Mouse (Mus musculus) cerebellum, adult 2 months (tissue): ENCODE measurements around the gene C1rb. TPM values are rescaled to one million over a fixed set of nuclear protein-coding genes. Genes with fewer than 3 reads are reported as not detected.
A peak's percentile ranks its signal among the peaks of the same experiment; 100 is the strongest.
"Not testable (repeated sequence)": the region's sequence is repeated elsewhere in the genome, so short reads cannot be mapped to it uniquely, and the experiment has no call there.

Experiments used
- DNase-seq, 2 experiments: peaks; one replicate each; pipeline ENCODE4 v3.0.0; 2021
- H3K27ac ChIP-seq: fragments of 200-500 bp; 2 replicates; pipeline ENCODE4 v1.5.1; 2012; ENCODE audit warnings: low read length, control low read depth, inconsistent platforms; ENCODE audit not compliant: insufficient read depth
- H3K27me3 ChIP-seq: fragments of 200-500 bp; 2 replicates; pipeline ENCODE4 v1.6.1; 2012; ENCODE audit warnings: inconsistent platforms, mild to moderate bottlenecking, low read length, moderate library complexity; ENCODE audit not compliant: control insufficient read depth, insufficient read depth
- H3K4me1 ChIP-seq: fragments of 200-500 bp; 2 replicates; pipeline ENCODE4 v1.6.1; 2011; ENCODE audit warnings: low read length; ENCODE audit not compliant: control insufficient read depth, insufficient read depth
- H3K4me3 ChIP-seq: fragments of 200-500 bp; replicated peaks from 2 replicates; pipeline ENCODE3; 2011; ENCODE audit warnings: mild to moderate bottlenecking, low read depth, low read length, control low read depth; ENCODE audit not compliant: insufficient read depth
- CTCF ChIP-seq: fragments of 200-500 bp; IDR thresholded peaks from 2 replicates; pipeline ENCODE4 v1.5.1; 2011; ENCODE audit warnings: low read depth, mild to moderate bottlenecking, control low read depth, low read length, moderate library complexity, borderline replicate concordance; ENCODE audit not compliant: insufficient read depth
- POLR2A ChIP-seq: fragments of 200-500 bp; IDR thresholded peaks from 2 replicates; pipeline ENCODE4 v1.6.1; 2011; ENCODE audit warnings: low read length, control low read depth, borderline replicate concordance; ENCODE audit not compliant: insufficient read depth
- WGBS: fragments of 180-500 bp; shearing (Covaris S2); methylation state at CpG from one replicate; pipeline ENCODE4 v1.1.7; 2018; 5-methylcytosine and 5-hydroxymethylcytosine counted together
- polyA plus RNA-seq: library from polyadenylated mRNA; depleted of rRNA; stranded (reverse); fragments of >200 nt; gene quantifications from 2 replicates; pipeline ENCODE4 v1.2.3, GENCODE M21; 2012

C1rb gene
- polyA plus RNA-seq, 1 experiment: not detected

GRCm38 (mm10) chr6:124545425-124545824, 24.7 kb upstream of the C1rb start:
- no peak overlapping the region for H3K27ac ChIP-seq
- H3K27me3 ChIP-seq: no peaks in the 10 kb centered on the region
- 72% methylated on average over 2 of the region's 2 CpGs for WGBS
- DNase-seq: no peak
- H3K4me1 ChIP-seq: no peaks in the 10 kb centered on the region
- TF ChIP-seq POLR2A (no peak), CTCF (no peak)
- no peak overlapping the region for H3K4me3 ChIP-seq

DNA sequence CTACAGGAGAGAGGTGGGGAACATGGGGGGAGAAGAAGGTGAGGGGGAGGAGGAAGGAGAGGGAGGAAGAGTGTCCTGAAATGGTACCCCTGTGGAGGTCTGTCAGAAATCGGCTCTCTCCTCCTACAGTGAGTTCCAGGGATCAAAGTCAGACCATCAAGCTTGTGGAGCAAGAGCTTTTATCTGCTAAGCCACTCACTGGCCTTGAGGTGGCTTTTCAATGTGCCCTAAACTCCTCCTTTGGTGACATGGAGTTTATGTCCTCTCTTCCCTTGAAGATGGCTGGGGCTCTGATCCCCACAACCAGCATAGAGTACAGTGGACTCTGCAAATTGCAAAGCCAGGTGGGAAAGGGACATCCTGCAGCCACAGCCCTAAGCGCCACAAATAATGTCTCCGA, 22.1 kb upstream of the C1rb start:
- DNase-seq, H3K4me1 ChIP-seq, H3K27ac ChIP-seq, H3K27me3 ChIP-seq, H3K4me3 ChIP-seq: not testable (repeated sequence)
- 87% methylated on average over 3 of the region's 3 CpGs for WGBS

- WGBS: 88% methylated on average over 3 of the region's 3 CpGs
- no peaks in the 10 kb centered on the region for H3K4me1 ChIP-seq
Observed at GRCm38 (mm10) chr6:124549023-124549550, 21.0 kb upstream of the C1rb start.

DNA sequence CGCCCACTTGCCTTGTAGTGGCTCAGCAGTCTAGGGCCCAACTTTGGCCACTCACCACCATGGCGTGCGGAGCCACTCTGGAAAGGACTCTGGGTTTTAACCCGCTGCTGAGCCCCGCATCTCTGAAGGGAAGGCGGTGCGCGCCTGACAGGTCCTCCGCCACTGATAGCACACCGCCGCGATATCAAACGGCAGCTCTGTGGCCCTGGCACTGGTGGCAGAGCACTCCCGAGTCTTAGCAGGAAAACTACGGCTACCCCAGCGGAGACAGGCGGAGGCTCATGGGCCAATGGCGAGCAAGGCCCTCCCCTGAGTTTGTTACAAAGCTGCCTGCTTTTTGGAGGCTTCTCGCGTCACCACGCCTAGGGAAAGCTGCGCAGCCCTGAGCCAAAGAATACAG, 17.3 kb upstream of the C1rb start:
- no peaks in the 10 kb centered on the region for H3K4me1 ChIP-seq
- no peaks in the 10 kb centered on the region for H3K27me3 ChIP-seq
- WGBS: 78% methylated on average over 22 of the region's 22 CpGs
- no peak overlapping the region for H3K4me3 ChIP-seq
- H3K27ac ChIP-seq: no peak overlapping the region
- no peak for DNase-seq
- TF ChIP-seq POLR2A: no peak
- no peak for TF ChIP-seq CTCF

More at GRCm38 (mm10) chr6:124549023-124549550, 21.0 kb upstream of the C1rb start:
- Histone ChIP-seq H3K27me3 (no peaks in the 10 kb centered on the region), H3K4me3 (no peak overlapping the region), H3K27ac (no peak overlapping the region)
- no peak for TF ChIP-seq CTCF
- no peak for TF ChIP-seq POLR2A
- DNase-seq: no peak

DNA sequence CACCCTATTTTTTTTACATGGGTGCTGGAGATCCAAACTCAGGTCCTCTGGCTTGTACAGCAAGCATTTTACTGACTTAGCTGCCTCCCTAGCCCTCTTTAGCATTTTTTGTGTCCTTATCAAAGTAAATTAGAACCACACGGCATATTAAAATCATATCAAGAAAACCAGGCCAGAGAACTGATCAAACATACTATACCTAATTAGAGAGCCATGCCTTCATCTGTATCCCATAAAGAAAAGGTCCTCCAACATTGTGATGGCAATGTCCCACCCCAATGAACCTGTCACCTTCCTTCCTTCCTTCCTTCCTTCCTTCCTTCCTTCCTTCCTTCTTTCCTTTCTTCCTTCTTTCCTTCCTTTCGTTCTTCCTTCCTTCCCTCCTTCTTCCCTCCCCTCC, 14.1 kb upstream of the C1rb start:
- H3K4me3 ChIP-seq, H3K27ac ChIP-seq, DNase-seq, H3K4me1 ChIP-seq, H3K27me3 ChIP-seq: not testable (repeated sequence)
- 82% methylated on average over 2 of the region's 2 CpGs for WGBS

DNA sequence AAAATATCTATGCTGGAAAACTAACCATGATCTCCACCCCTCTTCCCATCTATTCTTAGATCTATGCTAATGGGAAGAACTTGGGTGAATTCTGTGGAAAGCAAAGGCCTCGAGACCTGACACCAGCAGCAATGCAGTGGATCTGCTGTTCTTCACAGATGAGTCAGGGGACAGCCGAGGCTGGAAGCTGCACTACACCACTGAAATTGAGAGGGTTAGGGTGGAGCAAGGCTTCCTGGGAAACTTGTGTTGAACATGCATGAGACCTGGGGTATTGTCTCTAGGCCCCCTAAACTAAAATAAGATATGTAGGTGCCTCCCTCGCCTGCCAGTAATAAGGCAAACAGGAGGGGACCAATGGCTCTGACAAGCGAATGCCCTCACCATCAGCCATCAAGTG, 8.9 kb upstream of the C1rb start:
- DNase-seq, H3K27me3 ChIP-seq, H3K4me3 ChIP-seq, H3K27ac ChIP-seq, H3K4me1 ChIP-seq: not testable (repeated sequence)
- 87% methylated on average over 4 of the region's 4 CpGs for WGBS

GRCm38 (mm10) chr6:124561611-124562010, 8.5 kb upstream of the C1rb start:
- 97% methylated on average over 2 of the region's 2 CpGs for WGBS
- DNase-seq, H3K27ac ChIP-seq, H3K27me3 ChIP-seq, H3K4me1 ChIP-seq, H3K4me3 ChIP-seq: not testable (repeated sequence)

GRCm38 (mm10) chr6:124575155-124575678, 5.1 kb downstream of the C1rb start:
- WGBS: 89% methylated on average over 3 of the region's 3 CpGs
- H3K4me1 ChIP-seq, DNase-seq: not testable (repeated sequence)

GRCm38 (mm10) chr6:124580155-124580554, 10.1 kb downstream of the C1rb start:
- H3K4me1 ChIP-seq: not testable (repeated sequence)
- 34% methylated on average over 7 of the region's 7 CpGs for WGBS

More at GRCm38 (mm10) chr6:124575155-124575678, 5.1 kb downstream of the C1rb start:
- not testable (repeated sequence) for H3K27ac ChIP-seq, H3K4me3 ChIP-seq, H3K27me3 ChIP-seq

More at GRCm38 (mm10) chr6:124580155-124580554, 10.1 kb downstream of the C1rb start:
- DNase-seq: peak in 1 of 2 experiments; percentile 6
- H3K4me3 ChIP-seq, H3K27me3 ChIP-seq, H3K27ac ChIP-seq: not testable (repeated sequence)
